Mouse (Mus musculus): ENCODE results near the gene Spata13. TPM values are rescaled to one million over a fixed set of nuclear protein-coding genes. Genes with fewer than 3 reads are reported as not detected.
A peak's percentile ranks its signal among the peaks of the same experiment; 100 is the strongest.

Gene Spata13
- polyA plus RNA-seq, 1 experiment from 2014 or later = 34.8 TPM

GRCm38 (mm10) chr14:60661281-60661680, 27.5 kb downstream of the Spata13 start:
- Histone ChIP-seq H3K27me3 (no peaks in the 10 kb centered on the region), H3K4me1 (replicated peaks) (peaks cover 21% of the 10 kb centered on the region), H3K4me3 (no peak overlapping the region), H3K9ac (no peak overlapping the region), H3K4me2 (no peak overlapping the region), H3K36me3 (no peaks in the 10 kb centered on the region), H3K9me3 (no peaks in the 10 kb centered on the region), H3K27ac (no peak overlapping the region)
- no peak for ATAC-seq (ENCODE audit: low FRiP score)
- 93% methylated on average over 5 of the region's 5 CpGs for WGBS

GRCm38 (mm10) chr14:60663309-60663940, 29.6 kb downstream of the Spata13 start:
- Histone ChIP-seq H3K27ac (no peak overlapping the region), H3K9me3 (no peaks in the 10 kb centered on the region), H3K9ac (no peak overlapping the region), H3K4me1 (replicated peaks) (peaks cover 13% of the 10 kb centered on the region), H3K4me2 (no peak overlapping the region), H3K4me3 (no peak overlapping the region), H3K27me3 (no peaks in the 10 kb centered on the region), H3K36me3 (no peaks in the 10 kb centered on the region)
- 87% methylated on average over 11 of the region's 11 CpGs for WGBS
- no peak for ATAC-seq (ENCODE audit: low FRiP score)

- Histone ChIP-seq H3K27me3 (no peaks in the 10 kb centered on the region), H3K4me3 (no peak overlapping the region), H3K9me3 (no peaks in the 10 kb centered on the region), H3K9ac (no peak overlapping the region), H3K36me3 (no peaks in the 10 kb centered on the region), H3K27ac (no peak overlapping the region), H3K4me1 (replicated peaks) (peaks cover 18% of the 10 kb centered on the region), H3K4me2 (no peak overlapping the region)
- 22% methylated on average over 4 of the region's 4 CpGs for WGBS
- no peak for ATAC-seq (ENCODE audit: low FRiP score)
These were observed 30.8 kb downstream of the Spata13 start for GRCm38 (mm10) chr14:60664641-60665040.

GRCm38 (mm10) chr14:60665263-60665662, 31.5 kb downstream of the Spata13 start:
- Histone ChIP-seq H3K36me3 (no peaks in the 10 kb centered on the region), H3K4me2 (no peak overlapping the region), H3K9ac (no peak overlapping the region), H3K4me1 (replicated peaks) (peaks cover 23% of the 10 kb centered on the region), H3K4me3 (no peak overlapping the region), H3K27me3 (no peaks in the 10 kb centered on the region), H3K9me3 (no peaks in the 10 kb centered on the region), H3K27ac (no peak overlapping the region)
- WGBS = 68% methylated on average over 6 of the region's 6 CpGs
- ATAC-seq (ENCODE audit: low FRiP score) = no peak

GRCm38 (mm10) chr14:60666252-60666651, 32.5 kb downstream of the Spata13 start:
- no peak overlapping the region for H3K4me3 ChIP-seq
- H3K9me3 ChIP-seq = no peaks in the 10 kb centered on the region
- H3K4me1 ChIP-seq (replicated peaks) = peaks cover 32% of the 10 kb centered on the region
- H3K27ac ChIP-seq = no peak overlapping the region
- H3K36me3 ChIP-seq = no peaks in the 10 kb centered on the region
- ATAC-seq (ENCODE audit: low FRiP score) = no peak
- H3K27me3 ChIP-seq = no peaks in the 10 kb centered on the region
- no peak overlapping the region for H3K4me2 ChIP-seq
- WGBS = 84% methylated on average over 7 of the region's 7 CpGs
- H3K9ac ChIP-seq = no peak overlapping the region

- no peak overlapping the region for H3K4me2 ChIP-seq
- WGBS = 21% methylated on average over 7 of the region's 7 CpGs
- no peak overlapping the region for H3K4me3 ChIP-seq
- no peaks in the 10 kb centered on the region for H3K27me3 ChIP-seq
- ATAC-seq (ENCODE audit: low FRiP score) = no peak
- peaks cover 23% of the 10 kb centered on the region for H3K4me1 ChIP-seq (replicated peaks)
- H3K27ac ChIP-seq = no peak overlapping the region
- no peak overlapping the region for H3K9ac ChIP-seq
- no peaks in the 10 kb centered on the region for H3K36me3 ChIP-seq
- H3K9me3 ChIP-seq = no peaks in the 10 kb centered on the region
These were observed 36.4 kb downstream of the Spata13 start for GRCm38 (mm10) chr14:60670191-60670590.

GRCm38 (mm10) chr14:60671504-60671903, 37.7 kb downstream of the Spata13 start:
- peaks cover 24% of the 10 kb centered on the region for H3K4me1 ChIP-seq (replicated peaks)
- no peak overlapping the region for H3K4me2 ChIP-seq
- WGBS = 53% methylated on average over 2 of the region's 2 CpGs
- H3K27ac ChIP-seq = no peak overlapping the region
- no peak overlapping the region for H3K4me3 ChIP-seq
- no peaks in the 10 kb centered on the region for H3K9me3 ChIP-seq
- H3K9ac ChIP-seq = no peak overlapping the region
- H3K36me3 ChIP-seq = no peaks in the 10 kb centered on the region
- ATAC-seq (ENCODE audit: low FRiP score) = no peak
- no peaks in the 10 kb centered on the region for H3K27me3 ChIP-seq

GRCm38 (mm10) chr14:60675697-60676096, 41.9 kb downstream of the Spata13 start:
- H3K4me2 ChIP-seq = no peak overlapping the region
- no peaks in the 10 kb centered on the region for H3K36me3 ChIP-seq
- H3K27ac ChIP-seq = no peak overlapping the region
- no peaks in the 10 kb centered on the region for H3K27me3 ChIP-seq
- H3K4me1 ChIP-seq (replicated peaks) = peaks cover 21% of the 10 kb centered on the region
- ATAC-seq (ENCODE audit: low FRiP score) = no peak
- H3K9me3 ChIP-seq = no peaks in the 10 kb centered on the region
- H3K4me3 ChIP-seq = no peak overlapping the region
- H3K9ac ChIP-seq = no peak overlapping the region
- 91% methylated on average over 4 of the region's 4 CpGs for WGBS

GRCm38 (mm10) chr14:60676625-60677314, 43.0 kb downstream of the Spata13 start:
- Histone ChIP-seq H3K9ac (no peak overlapping the region), H3K9me3 (no peaks in the 10 kb centered on the region), H3K4me2 (no peak overlapping the region), H3K4me3 (no peak overlapping the region), H3K36me3 (no peaks in the 10 kb centered on the region), H3K27ac (no peak overlapping the region), H3K4me1 (replicated peaks) (peaks cover 16% of the 10 kb centered on the region), H3K27me3 (no peaks in the 10 kb centered on the region)
- no peak for ATAC-seq (ENCODE audit: low FRiP score)
- WGBS = 89% methylated on average over 2 of the region's 2 CpGs

- Histone ChIP-seq H3K4me1 (replicated peaks) (peaks cover 49% of the 10 kb centered on the region), H3K27ac (0 out of 2 replicates have a peak overlapping the region, but pooled peaks have one; percentile 1), H3K9me3 (no peaks in the 10 kb centered on the region), H3K27me3 (no peaks in the 10 kb centered on the region), H3K4me3 (no peak overlapping the region), H3K4me2 (no peak overlapping the region), H3K36me3 (no peaks in the 10 kb centered on the region), H3K9ac (no peak overlapping the region)
- no peak for ATAC-seq (ENCODE audit: low FRiP score)
- 63% methylated on average over 12 of the region's 12 CpGs for WGBS
These were observed 48.7 kb downstream of the Spata13 start for GRCm38 (mm10) chr14:60682361-60683023.

GRCm38 (mm10) chr14:60683989-60684388, 50.2 kb downstream of the Spata13 start:
- Histone ChIP-seq H3K9me3 (no peaks in the 10 kb centered on the region), H3K4me3 (no peak overlapping the region), H3K4me1 (replicated peaks) (peaks cover 58% of the 10 kb centered on the region), H3K27me3 (no peaks in the 10 kb centered on the region), H3K36me3 (no peaks in the 10 kb centered on the region), H3K27ac (0 out of 2 replicates have a peak overlapping the region, but pooled peaks have one; percentile 37), H3K9ac (no peak overlapping the region), H3K4me2 (no peak overlapping the region)
- WGBS = 74% methylated on average over 10 of the region's 10 CpGs
- no peak for ATAC-seq (ENCODE audit: low FRiP score)

GRCm38 (mm10) chr14:60686733-60687132, 52.9 kb downstream of the Spata13 start:
- Histone ChIP-seq H3K9me3 (no peaks in the 10 kb centered on the region), H3K27ac (peak overlapping the region; percentile 26), H3K4me2 (peak overlapping the region; percentile 40), H3K36me3 (no peaks in the 10 kb centered on the region), H3K4me3 (0 out of 2 replicates have a peak overlapping the region, but pooled peaks have one; percentile 9), H3K4me1 (replicated peaks) (peaks cover 82% of the 10 kb centered on the region), H3K27me3 (no peaks in the 10 kb centered on the region), H3K9ac (no peak overlapping the region; the same call in 1 of the 2 replicates)
- ATAC-seq (ENCODE audit: low FRiP score) = no peak
- 42% methylated on average over 11 of the region's 11 CpGs for WGBS

Data from hindbrain, embryonic 13.5 days (tissue).